Mouse (Mus musculus) kidney, postnatal 4 days (tissue): ENCODE results near the gene Chmp5.
"Not testable (repeated sequence)": the region's sequence is repeated elsewhere in the genome, so short reads cannot be mapped to it uniquely, and the experiment has no call there.

Source experiments
- DNase-seq, 2 experiments: peaks; one replicate each; pipeline ENCODE4 v3.0.0; 2021; ENCODE audit warnings: mixed read lengths in 2 of 2

The Chmp5 gene

GRCm38 (mm10) chr4:40948160-40948708 is at the start of gene Chmp5, which contains the start of gene Bag1:
TSS of gene Chmp5 (plus strand) at chr4:40948407.
TSS of gene Bag1 (minus strand) at chr4:40948294.
- DNase-seq = peak; percentile 99

- DNase-seq = no peak
Measured at GRCm38 (mm10) chr4:40898476-40899044, 49.6 kb upstream of the Chmp5 start.

GRCm38 (mm10) chr4:40899264-40899663 is 48.9 kb upstream of the Chmp5 start:
- no peak for DNase-seq

GRCm38 (mm10) chr4:40900071-40900470 is 48.1 kb upstream of the Chmp5 start:
- DNase-seq = no peak

- DNase-seq = no peak
Measured at GRCm38 (mm10) chr4:40900612-40901011, 47.6 kb upstream of the Chmp5 start.

GRCm38 (mm10) chr4:40906298-40906697 is 41.9 kb upstream of the Chmp5 start:
- no peak for DNase-seq

GRCm38 (mm10) chr4:40908261-40908969 is 39.8 kb upstream of the Chmp5 start:
- peak; percentile 56 to 69 for DNase-seq

GRCm38 (mm10) chr4:40914287-40914867 is 33.8 kb upstream of the Chmp5 start:
- DNase-seq = no peak

GRCm38 (mm10) chr4:40915947-40916346 is 32.3 kb upstream of the Chmp5 start:
- DNase-seq = no peak

- no peak for DNase-seq
Measured at GRCm38 (mm10) chr4:40916592-40917155, 31.5 kb upstream of the Chmp5 start.

- DNase-seq = peak in 1 of 2 experiments; percentile 35
Measured at GRCm38 (mm10) chr4:40919785-40920184, 28.4 kb upstream of the Chmp5 start, which contains the start of gene Spink4. TSS of gene Spink4 (plus strand) at chr4:40920052.

GRCm38 (mm10) chr4:40920576-40920975 is 27.6 kb upstream of the Chmp5 start:
- no peak for DNase-seq

GRCm38 (mm10) chr4:40921288-40921687 is 26.9 kb upstream of the Chmp5 start:
- no peak for DNase-seq

- DNase-seq = peak in 1 of 2 experiments; percentile 23
Measured at GRCm38 (mm10) chr4:40923087-40923651, 25.0 kb upstream of the Chmp5 start.

- peak; percentile 27 to 49 for DNase-seq
Measured at GRCm38 (mm10) chr4:40925568-40925967, 22.6 kb upstream of the Chmp5 start.

GRCm38 (mm10) chr4:40929046-40929445 is 19.2 kb upstream of the Chmp5 start:
- DNase-seq = peak in 1 of 2 experiments; percentile 40

- no peak for DNase-seq
Measured at GRCm38 (mm10) chr4:40933694-40934093, 14.5 kb upstream of the Chmp5 start.

- DNase-seq = not testable (repeated sequence)
Measured at GRCm38 (mm10) chr4:40934369-40934768, 13.8 kb upstream of the Chmp5 start.

- DNase-seq = peak; percentile 41 to 49
Measured at GRCm38 (mm10) chr4:40936175-40936839, 11.9 kb upstream of the Chmp5 start.

GRCm38 (mm10) chr4:40938793-40939192 is 9.4 kb upstream of the Chmp5 start:
- DNase-seq = no peak

GRCm38 (mm10) chr4:40943651-40944050 is 4.6 kb upstream of the Chmp5 start:
- DNase-seq = no peak

- DNase-seq = no peak
Measured at GRCm38 (mm10) chr4:40946516-40947121, 1.6 kb upstream of the Chmp5 start.
